Mouse (Mus musculus) monocyte, adult 2 months (primary cell): ENCODE measurements around the gene Golt1a.
A peak's percentile ranks its signal among the peaks of the same experiment; 100 is the strongest.
"Not testable (repeated sequence)": the region's sequence is repeated elsewhere in the genome, so short reads cannot be mapped to it uniquely, and the experiment has no call there.

Source experiments
- DNase-seq, 2 experiments: peaks; one replicate each; pipeline ENCODE4 v3.0.0; 2022; ENCODE audit warnings: low spot score in 2 of 2, low read depth in 1 of 2

Gene Golt1a

DNA sequence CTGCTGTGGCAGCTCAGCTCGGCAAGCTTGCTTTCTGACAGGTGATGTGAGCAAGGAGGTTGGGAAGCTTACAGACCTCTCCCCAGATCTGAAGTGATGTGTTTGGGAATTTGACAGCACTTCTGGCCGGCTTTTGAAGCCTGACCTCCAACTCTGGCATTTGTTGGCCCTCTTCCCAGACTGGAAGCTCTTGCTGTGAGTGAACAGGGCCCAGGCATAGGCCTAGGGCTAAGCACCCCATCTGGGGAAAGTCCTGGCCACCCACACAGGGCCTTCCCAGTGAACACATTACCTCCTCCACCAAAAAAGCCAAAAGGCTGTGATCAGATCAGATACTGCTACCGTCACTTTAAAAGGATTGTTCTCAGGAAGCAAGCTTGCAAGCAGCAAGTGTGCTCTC lies 7.1 kb upstream of the Golt1a start:
- no peak for DNase-seq

DNA sequence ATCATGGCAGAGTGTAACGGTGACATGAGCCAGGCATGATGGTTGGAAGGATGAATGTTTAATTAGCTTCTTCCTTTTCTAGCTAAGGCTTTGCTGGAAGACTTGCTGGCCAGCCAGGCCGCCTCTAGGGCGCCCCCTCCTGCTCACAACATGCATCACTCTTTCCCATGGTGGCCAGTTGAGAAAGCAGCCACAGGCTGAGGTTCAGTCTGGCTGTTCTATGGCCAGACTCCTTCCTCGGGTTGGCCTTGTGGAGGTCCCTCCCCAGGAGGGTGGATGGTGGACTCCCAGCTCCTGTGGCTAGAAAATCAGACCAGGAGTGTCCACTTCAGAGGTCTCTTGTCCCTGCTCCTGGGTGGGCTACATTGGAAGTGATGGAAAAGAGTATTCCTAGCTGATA lies 2.8 kb upstream of the Golt1a start:
- peak; percentile 23 to 40 for DNase-seq

DNA sequence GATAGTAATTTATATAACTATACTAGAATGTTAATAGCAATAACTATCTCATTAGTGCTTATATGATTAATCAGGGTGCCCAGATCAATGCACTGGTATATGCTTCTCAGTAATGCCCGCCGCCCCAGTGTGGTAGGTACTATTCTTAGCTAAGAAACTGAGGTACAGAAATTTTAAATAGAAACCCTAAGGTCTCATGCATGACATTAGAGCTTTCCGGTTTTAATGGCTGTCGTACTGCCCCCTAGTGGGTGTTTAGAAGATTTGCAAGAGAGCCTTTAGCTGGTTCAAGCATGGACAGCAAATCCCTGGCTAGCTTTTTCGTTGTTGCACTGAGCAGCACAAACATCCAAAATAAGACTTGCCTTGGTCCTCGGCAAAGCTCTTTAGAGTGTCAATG lies 2.3 kb upstream of the Golt1a start:
- no peak for DNase-seq

DNA sequence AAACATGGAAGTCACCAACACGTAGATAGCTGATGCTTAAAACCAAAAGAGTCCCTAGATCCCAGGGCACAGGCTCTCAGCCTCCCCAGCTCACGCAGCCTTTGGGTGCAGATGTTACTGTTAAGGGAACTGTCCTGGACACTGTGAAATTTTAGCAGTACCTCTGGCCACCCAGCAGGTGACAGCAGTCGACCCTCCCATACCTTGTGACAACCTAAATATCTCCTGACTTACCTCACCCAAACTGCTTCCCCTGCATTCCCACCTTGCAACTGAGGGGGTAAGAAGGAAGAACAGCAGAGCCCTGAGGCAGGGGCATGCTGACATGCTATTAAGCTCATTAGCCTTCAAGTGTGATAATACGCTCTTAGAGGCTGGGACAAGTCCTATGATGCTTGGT lies 1.6 kb downstream of the Golt1a start:
- DNase-seq: no peak

DNA sequence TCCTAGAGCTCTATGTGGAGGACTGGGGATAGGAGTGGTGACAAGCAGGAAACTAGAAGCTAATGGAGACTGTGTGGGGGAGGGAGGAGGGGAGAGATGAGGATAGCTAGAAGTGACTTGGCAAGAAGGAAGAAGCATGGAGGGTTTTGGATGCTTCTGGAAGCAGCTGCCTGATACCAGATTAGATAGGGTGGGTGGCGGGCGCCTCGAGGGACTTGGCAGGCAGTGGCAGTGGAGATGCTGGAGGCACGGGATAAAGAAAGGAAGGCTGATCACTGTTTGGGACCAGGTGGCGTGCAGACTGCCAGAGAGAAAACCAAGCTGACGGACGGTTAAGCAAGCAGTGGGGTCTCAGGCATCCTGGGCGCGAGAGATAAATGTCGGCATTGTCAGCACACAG lies 2.3 kb downstream of the Golt1a start:
- no peak for DNase-seq

DNA sequence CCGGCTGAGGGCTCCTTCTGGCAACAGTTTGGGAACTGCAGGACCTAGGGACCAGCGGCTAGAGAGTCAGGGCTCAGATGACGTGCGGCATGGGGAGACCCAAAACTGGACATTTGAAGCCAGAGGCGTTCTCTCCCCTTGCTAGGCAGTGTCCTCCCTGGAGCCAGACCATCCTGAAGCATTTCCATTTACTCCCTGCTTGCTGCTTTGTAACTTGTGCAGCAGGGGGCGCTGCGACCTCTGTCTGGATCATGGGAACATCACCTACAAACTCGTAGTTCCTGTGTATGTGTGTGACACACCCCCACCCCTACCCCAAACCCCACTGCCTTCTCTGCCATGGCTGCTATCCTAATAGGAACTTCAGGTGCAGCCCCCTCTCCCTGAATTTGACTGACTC lies 4.8 kb downstream of the Golt1a start:
- no peak for DNase-seq

DNA sequence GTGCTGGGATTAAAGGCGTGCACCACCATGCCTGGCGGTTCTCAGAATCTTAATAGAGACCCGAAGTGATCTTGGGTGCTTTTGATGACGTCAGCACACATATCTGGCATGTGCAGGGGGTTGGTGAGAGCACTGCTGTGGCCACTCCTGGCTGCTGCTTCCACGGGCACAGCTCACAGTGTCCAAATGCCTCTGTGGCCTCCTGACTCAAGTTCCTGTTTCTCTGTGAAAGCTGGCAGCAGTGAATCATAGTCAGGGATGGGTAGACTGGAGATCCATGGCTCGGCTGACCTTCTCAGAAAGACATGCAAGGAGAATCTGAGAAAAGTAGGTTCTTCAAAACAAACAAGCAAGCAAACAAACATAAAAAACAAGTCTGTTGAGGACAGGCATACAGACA lies 6.2 kb downstream of the Golt1a start:
- no peak for DNase-seq

DNA sequence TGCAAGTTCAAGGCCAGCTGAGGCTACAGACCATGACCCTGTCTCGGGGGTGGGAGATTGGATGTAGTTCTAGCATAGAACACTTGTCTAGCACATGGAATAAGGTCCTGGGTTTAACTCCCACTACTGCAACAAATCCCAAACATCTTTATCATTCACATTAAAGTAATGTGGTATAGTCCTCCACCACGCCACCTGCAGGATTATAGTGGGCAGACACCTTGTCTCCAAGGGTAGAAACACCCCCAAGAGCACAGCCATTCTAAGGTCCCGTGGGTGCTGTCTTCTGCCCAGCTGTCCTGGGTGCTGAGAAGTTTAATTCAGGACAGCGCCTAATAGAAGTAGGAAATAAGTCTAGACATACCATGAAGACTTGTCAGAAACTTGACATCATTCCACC lies 7.0 kb downstream of the Golt1a start:
- no peak for DNase-seq

DNA sequence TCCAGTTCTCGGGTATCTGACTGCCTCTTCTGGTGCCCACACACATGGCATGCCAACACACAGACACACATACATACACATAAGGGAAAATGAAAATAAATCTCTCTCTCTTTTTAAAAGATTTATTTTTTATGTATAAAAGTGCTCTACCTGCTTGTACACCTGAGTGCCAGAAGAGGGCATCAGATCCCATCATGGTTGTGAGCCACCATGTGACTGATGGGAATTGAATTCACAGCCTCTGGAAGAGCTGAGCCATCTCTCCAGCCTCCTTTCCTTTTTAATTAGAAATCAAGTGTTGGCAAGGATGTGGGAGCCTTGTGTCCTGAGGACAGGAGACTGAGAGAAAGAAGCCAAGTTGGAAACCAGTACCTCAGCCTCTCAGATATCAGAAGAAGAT lies 7.5 kb downstream of the Golt1a start:
- DNase-seq: no peak

DNA sequence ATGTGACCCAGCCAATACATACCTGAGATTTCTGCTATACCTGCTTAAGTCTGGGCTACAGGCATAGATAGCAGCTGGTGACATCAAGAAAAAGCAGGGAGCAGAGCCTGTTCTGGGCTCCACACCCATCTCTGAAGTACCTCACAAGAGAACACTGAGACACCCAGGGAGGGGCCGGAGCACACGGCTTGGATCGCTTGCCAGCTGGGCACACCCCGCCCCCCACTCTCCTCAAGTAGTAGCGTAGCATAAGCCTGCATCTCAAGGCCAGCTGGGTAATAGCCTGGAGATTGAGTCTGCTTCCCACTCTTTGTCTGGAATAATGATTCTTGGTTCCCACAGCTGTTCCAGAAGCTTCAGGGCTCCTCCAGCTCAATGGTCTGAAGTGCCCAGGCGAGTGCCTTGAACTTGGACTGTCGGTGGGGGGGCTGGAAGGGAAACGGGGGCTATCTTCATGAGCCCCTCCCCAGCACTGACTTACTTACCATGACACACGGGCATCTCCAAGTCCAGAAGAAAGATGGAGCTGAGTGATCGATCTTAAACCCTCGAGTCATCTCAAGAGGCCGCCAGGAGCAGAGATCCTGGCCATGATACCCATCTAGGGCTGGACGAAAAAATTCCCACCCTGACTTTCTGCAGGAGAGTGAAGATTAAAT lies 11.8 kb downstream of the Golt1a start, which contains the start of gene Kiss1:
Kiss1 (plus strand) TSS at position 609 of the 659 bp plus-strand sequence.
- no peak for DNase-seq

DNA sequence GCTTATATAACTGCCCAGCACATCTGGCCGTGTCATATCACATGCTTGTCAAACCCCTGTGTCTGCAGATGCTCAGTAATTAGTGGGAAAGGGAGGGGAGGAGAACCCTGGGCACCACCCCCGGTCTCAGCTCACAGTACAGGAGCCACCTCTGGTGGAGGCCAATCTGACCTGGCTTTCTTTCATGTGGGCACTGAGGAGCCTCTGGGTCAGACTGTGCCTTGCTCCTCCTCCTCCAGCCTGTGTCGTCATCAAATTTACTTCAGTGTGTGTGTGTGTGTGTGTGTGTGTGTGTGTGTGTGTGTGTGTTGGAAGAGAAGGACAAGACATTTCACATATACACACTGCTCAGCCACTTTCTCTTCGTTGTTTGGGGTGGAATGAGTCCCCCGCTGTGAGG lies 13.7 kb downstream of the Golt1a start:
- no peak for DNase-seq

DNA sequence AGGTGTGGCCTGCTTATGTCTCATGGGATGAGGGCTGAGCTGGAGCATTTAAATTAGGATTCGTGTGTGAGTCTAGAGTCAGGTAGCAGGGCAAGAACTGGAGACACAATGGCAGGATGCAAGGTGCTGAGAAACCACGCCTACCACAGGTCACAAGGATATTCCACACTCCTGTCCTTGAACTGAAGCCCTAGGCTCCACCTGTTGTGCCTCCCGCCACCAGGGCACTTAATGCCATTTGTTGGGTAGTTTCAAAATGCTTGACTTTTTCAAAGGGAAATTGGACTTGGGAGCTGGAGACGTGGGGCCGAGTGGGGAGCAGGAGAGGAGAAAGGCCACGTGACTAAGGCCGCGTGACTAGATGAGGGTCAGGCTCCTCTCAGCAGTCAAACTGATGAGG lies 16.4 kb downstream of the Golt1a start:
- DNase-seq: no peak

DNA sequence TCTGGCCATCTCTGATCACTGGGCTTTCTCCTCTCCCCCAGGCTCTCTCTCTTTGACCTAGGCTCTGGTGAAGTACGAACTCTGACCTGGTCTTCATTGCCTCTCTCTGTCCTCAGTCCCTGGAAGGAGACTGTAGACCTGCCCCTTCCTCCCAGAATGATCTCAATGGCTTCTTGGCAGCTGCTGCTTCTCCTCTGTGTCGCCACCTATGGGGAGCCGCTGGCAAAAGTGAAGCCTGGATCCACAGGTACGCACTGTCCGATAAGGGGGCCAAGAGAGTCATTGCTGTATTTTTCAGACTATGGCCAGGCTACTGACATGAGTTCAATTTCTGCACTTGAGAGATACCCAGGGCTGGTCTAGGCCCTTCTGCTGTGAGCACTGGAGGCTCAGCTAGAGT lies 17.5 kb downstream of the Golt1a start:
- DNase-seq: no peak

DNA sequence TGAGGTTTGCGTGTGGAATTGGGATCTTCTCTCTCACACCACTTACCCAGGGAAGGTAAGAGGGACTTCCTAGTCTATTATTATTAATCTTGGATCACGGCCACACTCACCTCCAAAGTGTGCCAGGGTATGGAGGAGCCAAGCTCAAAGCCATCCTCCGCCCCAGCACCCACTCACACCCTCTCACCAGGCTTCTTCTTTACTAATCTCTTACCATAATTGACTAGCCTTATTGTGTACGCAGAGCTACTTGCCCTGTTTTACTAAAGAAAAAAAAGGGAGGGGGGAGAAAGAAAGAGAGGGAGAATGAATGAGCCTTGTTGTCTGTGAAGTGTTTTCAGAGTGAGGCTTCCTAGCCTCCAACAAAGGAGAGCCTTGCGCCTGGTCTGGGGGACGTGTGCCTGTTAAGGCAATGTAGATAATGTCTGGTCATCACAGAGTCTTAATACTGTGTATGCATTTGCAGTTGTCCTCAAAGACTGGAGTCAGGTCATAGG lies 18.7 kb downstream of the Golt1a start:
- DNase-seq: no peak

DNA sequence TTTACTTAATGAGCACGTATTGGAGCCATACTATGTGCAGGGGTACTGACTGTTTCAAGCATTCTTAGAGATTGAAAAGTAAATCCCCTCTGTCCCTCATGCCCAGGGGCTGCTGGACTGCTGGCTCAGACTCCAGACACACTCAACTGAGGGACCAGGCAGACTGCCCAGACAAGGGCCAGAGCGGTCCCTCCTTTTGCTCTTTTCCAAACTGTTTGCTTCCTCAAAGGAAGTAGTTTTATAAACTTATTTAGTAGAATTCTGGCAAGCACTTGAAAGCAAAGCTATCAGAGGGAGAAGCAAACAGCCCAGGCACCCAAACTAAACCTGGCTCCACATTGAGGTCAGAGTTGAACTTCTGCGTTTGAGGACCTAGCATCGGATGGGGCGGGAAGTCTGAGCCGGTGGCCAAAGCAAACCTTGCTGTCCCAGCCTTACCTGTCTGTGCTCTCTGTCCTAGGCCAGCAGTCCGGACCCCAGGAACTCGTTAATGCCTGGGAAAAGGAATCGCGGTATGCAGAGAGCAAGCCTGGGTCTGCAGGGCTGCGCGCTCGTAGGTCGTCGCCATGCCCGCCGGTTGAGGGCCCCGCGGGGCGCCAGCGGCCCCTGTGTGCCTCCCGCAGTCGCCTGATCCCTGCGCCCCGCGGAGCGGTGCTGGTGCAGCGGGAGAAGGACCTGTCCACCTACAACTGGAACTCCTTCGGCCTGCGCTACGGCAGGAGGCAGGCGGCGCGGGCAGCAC lies 19.5 kb downstream of the Golt1a start:
- DNase-seq: no peak

DNA sequence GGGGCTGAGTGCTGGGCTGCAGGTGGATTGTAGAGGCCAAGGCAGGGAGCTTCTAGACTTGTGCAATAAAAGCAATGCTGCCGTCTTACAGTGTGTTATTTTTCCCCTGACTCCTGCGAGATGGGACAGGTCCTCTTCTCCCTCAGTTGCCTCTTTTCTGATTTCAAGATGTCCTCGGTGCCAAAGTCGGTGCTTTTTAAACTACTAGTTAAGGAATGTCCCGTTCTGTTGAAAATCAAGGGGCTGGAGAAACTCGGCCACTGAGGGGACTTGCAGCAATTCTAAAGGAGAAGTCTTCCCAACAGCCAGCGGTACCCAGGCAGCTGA lies 20.0 kb downstream of the Golt1a start:
- no peak for DNase-seq

DNA sequence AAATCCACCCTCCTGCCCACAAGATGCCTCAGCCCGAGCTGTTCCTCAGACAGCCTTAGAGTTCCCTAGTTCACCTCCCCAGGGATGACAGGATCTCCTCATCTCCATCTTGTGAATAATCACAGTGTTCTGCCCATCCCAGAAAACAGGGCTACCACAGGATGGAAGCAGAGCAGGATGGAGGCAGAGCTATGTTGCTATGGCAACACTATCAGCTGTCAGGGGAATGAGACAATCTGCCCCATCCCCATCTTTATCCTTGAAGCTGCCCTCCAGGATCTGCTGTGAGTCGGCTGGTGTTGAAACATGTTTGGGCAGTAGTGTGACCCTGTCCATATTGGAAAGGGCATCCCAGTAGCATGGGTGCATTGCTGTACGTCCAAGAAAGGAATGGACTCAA lies 21.5 kb downstream of the Golt1a start:
- DNase-seq: no peak

DNA sequence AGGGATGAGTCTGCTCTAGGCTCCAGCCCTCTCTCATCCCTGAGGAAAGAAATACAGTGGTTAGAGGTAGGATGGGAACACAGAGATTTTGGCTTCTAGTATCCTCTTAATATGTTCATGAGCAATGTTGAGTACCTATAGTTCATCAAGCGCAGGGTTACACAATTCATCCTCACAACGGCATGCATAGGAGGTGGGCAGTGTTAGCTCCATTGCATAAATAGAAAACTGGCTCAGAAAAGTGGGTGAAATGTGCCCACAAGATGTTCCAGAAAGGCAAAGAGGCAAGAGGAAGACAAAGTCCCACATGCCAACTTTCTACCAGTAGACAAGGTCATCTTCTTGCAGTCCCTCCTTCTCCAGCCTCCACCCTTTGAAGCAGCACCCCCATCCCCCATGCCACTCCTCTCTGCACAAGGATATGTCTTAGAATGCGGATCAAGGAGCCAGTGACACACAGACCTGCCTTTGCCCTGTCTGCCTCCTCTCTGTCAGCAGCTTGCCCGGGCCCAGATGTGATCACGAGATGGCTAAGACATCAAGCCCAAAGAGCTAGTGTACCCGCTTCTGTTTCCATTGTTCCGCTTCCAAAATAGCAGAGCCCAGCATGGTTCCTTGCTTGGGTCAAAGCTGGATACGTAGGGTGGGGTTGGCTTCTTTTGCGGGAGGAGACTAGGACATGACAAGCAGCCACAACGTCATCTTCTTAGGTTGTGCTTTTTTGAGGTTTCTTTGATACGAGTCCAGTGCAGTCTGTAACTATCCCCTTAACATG lies 23.2 kb downstream of the Golt1a start:
- DNase-seq: no peak

DNA sequence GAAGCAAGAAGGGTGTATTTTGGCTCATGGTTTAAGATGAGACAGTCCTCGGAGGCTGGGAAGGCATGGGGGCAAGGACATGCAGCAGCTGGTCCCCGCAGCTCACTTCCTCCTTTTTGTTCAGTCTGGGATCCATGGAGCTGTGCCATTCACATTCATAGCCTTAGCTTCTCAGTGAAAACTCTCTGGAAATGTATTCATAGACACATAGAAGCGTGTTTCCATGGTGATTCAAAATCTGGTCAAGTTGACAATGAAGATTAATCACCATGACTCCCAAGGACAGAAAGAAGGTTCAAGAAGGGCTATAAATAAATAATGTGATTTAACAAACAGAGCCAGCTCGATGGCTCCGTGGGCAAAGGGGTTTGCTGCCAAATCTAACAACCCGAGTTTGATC lies 24.3 kb downstream of the Golt1a start:
- no peak for DNase-seq

DNA sequence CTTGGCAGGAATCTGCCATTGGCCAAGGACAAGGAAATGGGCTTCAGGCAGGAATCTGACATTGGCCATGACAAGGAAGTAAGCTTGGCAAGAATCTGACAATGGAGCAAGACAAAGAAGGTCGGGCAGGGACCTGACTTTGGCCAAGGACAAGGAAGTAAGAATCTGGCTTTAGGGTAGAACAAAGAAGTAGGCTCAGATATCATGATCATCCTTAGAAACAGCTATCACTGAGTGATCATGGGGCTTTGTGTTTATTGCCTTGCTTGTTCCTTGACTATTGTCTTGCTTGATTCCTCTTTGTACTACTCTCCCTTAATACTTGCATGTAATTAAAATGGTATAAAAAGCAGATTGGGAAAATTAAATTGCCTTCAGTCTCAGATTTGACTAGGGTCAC lies 30.8 kb downstream of the Golt1a start:
- DNase-seq: not testable (repeated sequence)

DNA sequence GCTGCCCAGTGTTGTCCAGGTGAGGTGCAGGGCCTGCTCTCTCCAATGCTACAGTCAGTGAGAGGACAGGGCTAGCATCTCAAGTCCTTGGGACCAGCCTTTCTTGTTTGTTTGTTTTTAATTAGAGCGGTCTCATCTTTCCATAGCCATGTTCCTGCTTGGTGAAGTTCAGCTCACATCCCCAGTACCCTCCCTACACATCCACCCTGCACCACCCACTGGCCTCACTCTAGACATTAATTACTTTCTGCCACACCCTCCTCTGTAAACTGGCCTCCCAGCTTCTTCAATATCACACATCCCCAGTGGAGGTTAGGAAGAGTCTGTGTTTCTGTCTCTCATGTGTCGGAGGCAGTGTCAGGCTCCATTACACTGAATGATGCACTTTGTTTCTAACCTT lies 34.8 kb downstream of the Golt1a start:
- no peak for DNase-seq

DNA sequence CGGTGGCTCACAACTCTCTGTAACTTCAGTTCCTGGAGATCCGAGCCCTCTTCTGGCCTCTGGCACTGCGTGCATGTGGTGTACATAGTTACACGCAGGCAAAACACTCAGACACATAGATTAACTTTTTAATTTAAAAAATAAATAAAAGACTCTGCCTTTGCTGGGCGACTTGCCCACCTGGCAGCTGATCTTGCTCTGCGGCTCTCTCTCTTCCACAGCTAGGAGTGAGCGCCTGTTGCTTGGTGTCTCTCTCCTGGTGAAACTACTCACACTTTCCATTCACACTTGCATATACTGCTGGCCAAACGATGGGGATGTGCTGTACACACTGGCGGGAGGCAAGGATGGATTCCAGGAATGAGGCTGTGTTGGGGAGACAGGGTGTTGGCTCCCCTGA lies 36.9 kb downstream of the Golt1a start:
- no peak for DNase-seq
